12 mouse cellular contexts compared by ENCODE assay signal in the genomic region with DNA sequence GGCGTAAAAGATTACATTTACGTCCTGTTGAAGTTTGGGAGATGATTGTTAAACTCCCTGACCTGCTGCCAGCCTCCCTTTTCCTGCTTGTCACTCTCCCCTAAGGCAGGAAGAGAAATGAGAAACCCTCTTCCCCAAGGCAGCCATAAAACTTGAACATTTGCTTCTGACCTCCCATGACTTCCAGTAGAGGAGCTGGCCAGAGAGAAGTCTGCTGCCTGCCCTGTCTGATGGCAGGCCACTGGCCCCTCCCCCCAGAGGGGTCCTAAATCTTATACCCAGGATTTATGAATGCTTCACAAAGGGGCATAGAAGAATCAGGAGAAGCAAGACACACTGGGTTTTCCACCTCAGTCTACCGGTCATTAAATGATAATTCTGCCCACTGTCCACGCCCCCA. TPM values are rescaled to one million over a fixed set of nuclear protein-coding genes. Genes with fewer than 3 reads are reported as not detected.
DNase-seq lines count a peak whose midpoint lies in the region; ATAC-seq and TF ChIP-seq lines count a peak whose summit lies in the region.
"Had no signal": no experiment of that assay in that cellular context is flagged by ENCODE, and none has a peak within 500 bp of the region (broad histone marks: within the 10 kb centered on the region; RNA-seq: fewer than 3 reads in every experiment).

No protein-coding gene starts in this region.

- TF ChIP-seq EP300 in heart, postnatal 0 days (IDR thresholded peaks at IDR 0.05; ENCODE audit: low read depth), result no peak

- H3K9me3 ChIP-seq in heart, postnatal 0 days (replicated peaks; ENCODE audit: control insufficient read depth, low read length), result no peaks in the 10 kb centered on the region
- H3K9me3 ChIP-seq in kidney, embryonic 14.5 days (ENCODE audit: control insufficient read depth, low read length), result peaks cover 3% of the 10 kb centered on the region; the same call in 1 of the 2 replicates
- H3K9me3 ChIP-seq in limb, embryonic 13.5 days, result no peaks in the 10 kb centered on the region
- H3K9me3 ChIP-seq in forebrain, embryonic 13.5 days (replicated peaks), result no peaks in the 10 kb centered on the region
- H3K9me3 ChIP-seq: midbrain, embryonic 10.5 days had no signal

- intact Hi-C loops in heart, postnatal 25 days (cut with DNase I), result loop anchor here (5.0 kb wide), 1 partner anchor 64 kb away; no protein-coding TSS in a partner anchor
- intact Hi-C loops in left cerebral cortex, postnatal 10 days (cut with DNase I), result no loop called here

- TF ChIP-seq CTCF in heart, postnatal 0 days (IDR thresholded peaks at IDR 0.05; ENCODE audit: low read depth), result no peak

- no peak overlapping the region for H3K4me2 ChIP-seq in heart, postnatal 0 days (ENCODE audit: low read depth, low read length)
- H3K4me2 ChIP-seq in kidney, embryonic 14.5 days (replicated peaks; ENCODE audit: low read depth, low read length), result peak overlapping the region; percentile 12; the same call in 1 of the 2 replicates
- H3K4me2 ChIP-seq in limb, embryonic 13.5 days (replicated peaks), result peak overlapping the region; percentile 82
- no peak overlapping the region for H3K4me2 ChIP-seq in forebrain, embryonic 13.5 days

- WGBS in heart, postnatal 0 days, result 65% methylated on average over 4 of the region's 4 CpGs
- 12% methylated on average over 4 of the region's 4 CpGs for WGBS in kidney, embryonic 14.5 days
- 12% methylated on average over 4 of the region's 4 CpGs for WGBS in limb, embryonic 13.5 days
- WGBS in forebrain, embryonic 13.5 days, result 92% methylated on average over 4 of the region's 4 CpGs

- peaks cover 6% of the 10 kb centered on the region; the same call in 1 of the 2 replicates for H3K36me3 ChIP-seq in heart, postnatal 0 days (replicated peaks; ENCODE audit: control insufficient read depth, insufficient read depth, low read length)
- H3K36me3 ChIP-seq in kidney, embryonic 14.5 days (ENCODE audit: control insufficient read depth, insufficient read depth, low read length), result no peaks in the 10 kb centered on the region
- H3K36me3 ChIP-seq in limb, embryonic 13.5 days, result no peaks in the 10 kb centered on the region
- H3K36me3 ChIP-seq in forebrain, embryonic 13.5 days (ENCODE audit: poor library complexity, severe bottlenecking), result no peaks in the 10 kb centered on the region
- H3K36me3 ChIP-seq: midbrain, embryonic 10.5 days had no signal

- ATAC-seq in heart, postnatal 0 days (ENCODE audit: insufficient read depth, low read depth), result no peak
- ATAC-seq in kidney, embryonic 14.5 days (ENCODE audit: low FRiP score, low TSS enrichment), result peak; percentile 71
- no peak for ATAC-seq in limb, embryonic 13.5 days (ENCODE audit: low FRiP score, low read depth)
- no peak for ATAC-seq in forebrain, embryonic 13.5 days
- ATAC-seq: lung, postnatal 0 days had no signal

- peak overlapping the region; percentile 46 for H3K27ac ChIP-seq in heart, postnatal 0 days (ENCODE audit: low read depth)
- peak overlapping the region; percentile 15; the same call in 1 of the 2 replicates for H3K27ac ChIP-seq in kidney, embryonic 14.5 days (ENCODE audit: low read depth, low read length)
- no peak overlapping the region for H3K27ac ChIP-seq in limb, embryonic 13.5 days
- H3K27ac ChIP-seq in forebrain, embryonic 13.5 days, result no peak overlapping the region
- H3K27ac ChIP-seq: midbrain, embryonic 10.5 days had no signal

- peaks cover 20% of the 10 kb centered on the region for H3K4me1 ChIP-seq in heart, postnatal 0 days (ENCODE audit: control insufficient read depth, insufficient read depth)
- peaks cover 28% of the 10 kb centered on the region for H3K4me1 ChIP-seq in kidney, embryonic 14.5 days (ENCODE audit: control insufficient read depth, insufficient read depth, low read length)
- H3K4me1 ChIP-seq in limb, embryonic 13.5 days, result peaks cover 80% of the 10 kb centered on the region
- peaks cover 24% of the 10 kb centered on the region for H3K4me1 ChIP-seq in forebrain, embryonic 13.5 days

- DNase-seq in heart, postnatal 0 days (ENCODE audit: low spot score), result no peak
- no peak for DNase-seq in heart, postnatal 25 days (ENCODE audit: low spot score)
- DNase-seq in embryo, embryonic 9.5 days (ENCODE audit: extremely low spot score), result peak; percentile 11
- no peak for DNase-seq in left cerebral cortex, postnatal 10 days (ENCODE audit: extremely low spot score in 1 of 2, low spot score in 2 of 2)
- DNase-seq: cerebellum, adult 9-11 months; spleen, adult 18-20 months had no signal

- no peaks in the 10 kb centered on the region for H3K27me3 ChIP-seq in heart, postnatal 0 days (ENCODE audit: control insufficient read depth, insufficient read depth, low read length)
- peaks cover 5% of the 10 kb centered on the region; the same call in 1 of the 2 replicates for H3K27me3 ChIP-seq in kidney, embryonic 14.5 days (ENCODE audit: control insufficient read depth, insufficient read depth, low read length)
- peaks cover 42% of the 10 kb centered on the region for H3K27me3 ChIP-seq in limb, embryonic 13.5 days
- peaks cover 15% of the 10 kb centered on the region; the same call in 1 of the 2 replicates for H3K27me3 ChIP-seq in forebrain, embryonic 13.5 days

- H3K4me3 ChIP-seq in heart, postnatal 0 days (ENCODE audit: low read depth, low read length), result no peak overlapping the region
- no peak overlapping the region for H3K4me3 ChIP-seq in kidney, embryonic 14.5 days (ENCODE audit: low read length)
- no peak overlapping the region for H3K4me3 ChIP-seq in limb, embryonic 13.5 days
- H3K4me3 ChIP-seq in forebrain, embryonic 13.5 days, result no peak overlapping the region
- H3K4me3 ChIP-seq: midbrain, embryonic 10.5 days; myocyte had no signal

- no peak overlapping the region for H3K9ac ChIP-seq in heart, postnatal 0 days (replicated peaks; ENCODE audit: low read depth, low read length)
- H3K9ac ChIP-seq in kidney, embryonic 14.5 days (ENCODE audit: low read depth, low read length), result no peak overlapping the region
- H3K9ac ChIP-seq in limb, embryonic 13.5 days, result 0 out of 2 replicates have a peak overlapping the region, but pooled peaks have one; percentile 13
- no peak overlapping the region for H3K9ac ChIP-seq in forebrain, embryonic 13.5 days

RNA-seq across cellular contexts. Expression of a gene that starts 5.3 kb away (rescaled TPM):
- total RNA-seq in heart, postnatal 0 days (2014; rRNA removed; ENCODE audit: low replicate concordance), result 10.0 and 12.6 TPM in 2 replicates
- polyA plus RNA-seq in heart, postnatal 0 days (2015; fragmentation: Nextera tagmentation; extraction: Ambion mirVana), result 23.4 and 26.8 TPM in 2 replicates
- total RNA-seq in heart, postnatal 25 days (2021), result 10 to 100 TPM; 15.8 to 23.0 TPM
- polyA plus RNA-seq in kidney, embryonic 14.5 days (2014; fragmentation: Nextera tagmentation; extraction: Ambion mirVana), result 24.5 and 28.2 TPM in 2 replicates
- polyA plus RNA-seq in limb, embryonic 13.5 days (2015; fragmentation: Nextera tagmentation; extraction: Ambion mirVana), result 54.7 and 58.5 TPM in 2 replicates
- total RNA-seq in left cerebral cortex, postnatal 10 days (2021), result 10 to 100 TPM; 18.5 to 21.2 TPM
- polyA plus RNA-seq in forebrain, embryonic 13.5 days (2015; fragmentation: Nextera tagmentation; extraction: Ambion mirVana), result 1.7 and 2.3 TPM in 2 replicates

Comparison
In these comparisons a context has a peak if more than half of its experiments do, and no peak if none do; other contexts are left out.
1. H3K27ac ChIP-seq: peak in heart, postnatal 0 days (single experiment) and kidney, embryonic 14.5 days (single experiment); none in limb, embryonic 13.5 days (single experiment) and forebrain, embryonic 13.5 days (single experiment).
2. H3K4me2 ChIP-seq: peak in kidney, embryonic 14.5 days (single experiment) and limb, embryonic 13.5 days (single experiment); none in heart, postnatal 0 days (single experiment) and forebrain, embryonic 13.5 days (single experiment).